Mouse (Mus musculus) limb, embryonic 12.5 days (tissue): ENCODE data around the gene Scnn1g. TPM values are rescaled to one million over a fixed set of nuclear protein-coding genes. Genes with fewer than 3 reads are reported as not detected.

Experiments used
- polyA plus RNA-seq: library from polyadenylated mRNA; unstranded; fragments of >200 nt; fragmentation: Nextera tagmentation; extraction: Ambion mirVana; gene quantifications from 2 replicates; pipeline ENCODE4 v1.2.1, GENCODE M21; 2016

The Scnn1g gene
- polyA plus RNA-seq, 1 experiment from 2014 or later = 0.15 TPM

Other genes with a start within 250 kb of the Scnn1g start
- gene Usp31, start 27.2 kb upstream of the Scnn1g start, polyA plus RNA-seq = 2.0 TPM in 2 replicates
- gene Scnn1b, start 130.6 kb downstream of the Scnn1g start, polyA plus RNA-seq = not detected in 2 replicates
- 25.2 and 25.6 TPM in 2 replicates for gene Cog7, start 247.2 kb downstream of the Scnn1g start, polyA plus RNA-seq